Mouse (Mus musculus) cortical plate, adult 2 months (tissue): ENCODE data around the gene Npdc1.

Experiments used
- CTCF ChIP-seq: fragments of 200-500 bp; IDR thresholded peaks from 2 replicates; pipeline ENCODE4 v1.5.1; 2011; ENCODE audit warnings: mild to moderate bottlenecking, control low read depth, low read length; ENCODE audit not compliant: insufficient read depth; ENCODE audit errors: extremely low read depth
- POLR2A ChIP-seq: fragments of 200-500 bp; IDR thresholded peaks from 2 replicates; pipeline ENCODE4 v1.6.1; 2011; ENCODE audit warnings: mild to moderate bottlenecking, low read length, control low read depth; ENCODE audit not compliant: insufficient read depth; ENCODE audit errors: extremely low read depth

- TF ChIP-seq CTCF (no peak), POLR2A (no peak)
These were observed 30.5 kb downstream of the Npdc1 start for GRCm38 (mm10) chr2:25429435-25430180.
